Comparison of ENCODE assay signal across 28 mouse cellular contexts in the genomic region with DNA sequence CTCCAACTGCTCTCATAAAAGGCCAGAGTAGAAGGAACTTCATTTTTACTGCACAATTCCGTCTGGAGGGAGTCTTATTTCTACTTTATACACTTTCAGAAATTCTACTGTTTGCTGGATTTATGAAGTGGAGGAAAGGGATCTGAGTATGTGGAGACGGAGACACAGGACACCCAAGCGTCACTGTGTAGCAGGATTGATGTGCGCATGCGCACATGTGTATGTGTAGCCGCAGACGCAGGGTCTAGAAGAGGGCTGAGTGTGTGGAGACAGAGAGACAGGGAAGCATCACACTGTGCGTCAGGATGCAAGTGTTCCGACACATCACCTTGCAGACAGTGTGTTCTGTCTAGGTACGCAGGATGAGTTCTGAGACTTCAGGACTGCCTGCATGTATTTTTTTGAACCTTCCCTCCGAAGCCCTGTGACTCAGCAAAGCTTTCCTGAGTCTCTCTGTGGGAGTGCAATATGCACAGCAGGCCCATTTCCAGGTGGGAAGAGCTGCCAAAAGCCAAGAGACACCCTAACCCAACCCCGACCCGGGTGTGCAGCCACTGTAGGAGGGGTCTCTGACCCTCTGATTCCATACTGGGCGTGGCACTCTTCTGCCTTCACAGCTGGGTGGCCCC.
DNase-seq lines count a peak whose midpoint lies in the region; ATAC-seq and TF ChIP-seq lines count a peak whose summit lies in the region.
"Had no signal": no experiment of that assay in that cellular context is flagged by ENCODE, and none has a peak within 500 bp of the region (broad histone marks: within the 10 kb centered on the region; RNA-seq: fewer than 3 reads in every experiment).

No protein-coding gene starts in this region.

- peaks cover 13% of the 10 kb centered on the region for H3K4me1 ChIP-seq in limb, embryonic 12.5 days (replicated peaks)
- peaks cover 9% of the 10 kb centered on the region for H3K4me1 ChIP-seq in limb, embryonic 10.5 days
- peaks cover 15% of the 10 kb centered on the region for H3K4me1 ChIP-seq in limb, embryonic 13.5 days
- H3K4me1 ChIP-seq: embryonic facial prominence, embryonic 13.5 days; forebrain, embryonic 12.5 days; heart, embryonic 12.5 days had no signal

- no peak overlapping the region for H3K4me3 ChIP-seq in limb, embryonic 12.5 days (replicated peaks)
- no peak overlapping the region for H3K4me3 ChIP-seq in limb, embryonic 10.5 days
- H3K4me3 ChIP-seq in limb, embryonic 13.5 days = no peak overlapping the region
- H3K4me3 ChIP-seq in layer of hippocampus, adult 2 months = no peak overlapping the region
- H3K4me3 ChIP-seq: embryonic facial prominence, embryonic 13.5 days; erythroblast, embryonic 14.5 days; forebrain, embryonic 12.5 days; heart, embryonic 12.5 days; limb, embryonic 15.5 days; myocyte; neural tube, embryonic 13.5 days had no signal

- no peak overlapping the region for H3K9ac ChIP-seq in limb, embryonic 12.5 days (replicated peaks)
- no peak overlapping the region for H3K9ac ChIP-seq in limb, embryonic 13.5 days
- H3K9ac ChIP-seq: embryonic facial prominence, embryonic 13.5 days; forebrain, embryonic 12.5 days; heart, embryonic 12.5 days; limb, embryonic 15.5 days; liver, embryonic 14.5 days; lung, embryonic 14.5 days; neural tube, embryonic 13.5 days had no signal

- DNase-seq in frontal cortex, postnatal 14 days (ENCODE audit: low spot score in 2 of 2) = no peak
- no peak for DNase-seq in limb, embryonic 10.5 days (ENCODE audit: low spot score)
- DNase-seq in ES-CJ7 (ENCODE audit: low read depth, low spot score) = peak; percentile 56
- DNase-seq in layer of hippocampus, adult 2 months (ENCODE audit: low spot score in 2 of 2) = no peak
- DNase-seq: adrenal gland, postnatal 10 days; heart, adult 18-20 months; heart, postnatal 14 days; kidney, postnatal 25 days; layer of hippocampus, postnatal 36 days; lung, embryonic 14.5 days; lung, postnatal 36 days; retina, postnatal 1 day; thymus, adult 18-20 months; thymus, postnatal 36 days had no signal

- no peaks in the 10 kb centered on the region for H3K36me3 ChIP-seq in limb, embryonic 12.5 days
- no peaks in the 10 kb centered on the region for H3K36me3 ChIP-seq in limb, embryonic 10.5 days
- no peaks in the 10 kb centered on the region for H3K36me3 ChIP-seq in limb, embryonic 13.5 days
- H3K36me3 ChIP-seq: embryonic facial prominence, embryonic 13.5 days; forebrain, embryonic 12.5 days; heart, embryonic 12.5 days; limb, embryonic 15.5 days; neural tube, embryonic 13.5 days had no signal

- 54% methylated on average over 14 of the region's 14 CpGs for WGBS in limb, embryonic 12.5 days
- WGBS in limb, embryonic 10.5 days = 79% methylated on average over 14 of the region's 14 CpGs
- 61% methylated on average over 14 of the region's 14 CpGs for WGBS in limb, embryonic 13.5 days

- ATAC-seq in frontal cortex, adult (ENCODE audit: low TSS enrichment) = peak; percentile 69; the same call in 1 of the 2 replicates
- ATAC-seq in limb, embryonic 12.5 days (ENCODE audit: insufficient number of reproducible peaks, insufficient read depth, low FRiP score, low TSS enrichment, low read depth) = no peak
- peak; percentile 64; the same call in 1 of the 2 replicates for ATAC-seq in limb, embryonic 13.5 days (ENCODE audit: low FRiP score, low read depth)
- ATAC-seq: hindbrain, postnatal 0 days; intestine, postnatal 0 days; midbrain, embryonic 16.5 days had no signal

- H3K9me3 ChIP-seq in limb, embryonic 12.5 days = no peaks in the 10 kb centered on the region
- no peaks in the 10 kb centered on the region for H3K9me3 ChIP-seq in limb, embryonic 10.5 days (replicated peaks)
- H3K9me3 ChIP-seq in limb, embryonic 13.5 days = no peaks in the 10 kb centered on the region
- H3K9me3 ChIP-seq: embryonic facial prominence, embryonic 13.5 days; forebrain, embryonic 12.5 days; heart, embryonic 12.5 days; limb, embryonic 15.5 days; neural tube, embryonic 13.5 days had no signal

- H3K27ac ChIP-seq in limb, embryonic 12.5 days = 0 out of 2 replicates have a peak overlapping the region, but pooled peaks have one; percentile 45
- no peak overlapping the region for H3K27ac ChIP-seq in limb, embryonic 10.5 days
- no peak overlapping the region for H3K27ac ChIP-seq in limb, embryonic 13.5 days
- H3K27ac ChIP-seq in layer of hippocampus, adult 2 months = no peak overlapping the region
- H3K27ac ChIP-seq: embryonic facial prominence, embryonic 13.5 days; forebrain, embryonic 12.5 days; hindbrain, postnatal 0 days; limb, embryonic 15.5 days; liver, embryonic 14.5 days; neural tube, embryonic 13.5 days had no signal

- TF ChIP-seq CTCF in layer of hippocampus, adult 2 months (conservative IDR thresholded peaks at IDR 0.05) = no peak

- no peaks in the 10 kb centered on the region for H3K27me3 ChIP-seq in limb, embryonic 12.5 days
- no peaks in the 10 kb centered on the region for H3K27me3 ChIP-seq in limb, embryonic 10.5 days (ENCODE audit: low read depth, poor library complexity, severe bottlenecking)
- peaks cover 20% of the 10 kb centered on the region for H3K27me3 ChIP-seq in limb, embryonic 13.5 days
- H3K27me3 ChIP-seq: embryonic facial prominence, embryonic 13.5 days; forebrain, embryonic 12.5 days; neural tube, embryonic 13.5 days had no signal

- H3K4me2 ChIP-seq in limb, embryonic 12.5 days = no peak overlapping the region
- peak overlapping the region; percentile 28; the same call in 1 of the 2 replicates for H3K4me2 ChIP-seq in limb, embryonic 13.5 days (replicated peaks)
- H3K4me2 ChIP-seq: embryonic facial prominence, embryonic 13.5 days; forebrain, embryonic 12.5 days; heart, embryonic 12.5 days; limb, embryonic 15.5 days; lung, embryonic 14.5 days; neural tube, embryonic 13.5 days had no signal
